Mouse (Mus musculus): Measurements from ENCODE around the gene Gm20816. TPM values are rescaled to one million over a fixed set of nuclear protein-coding genes. Genes with fewer than 3 reads are reported as not detected.
"Not testable (repeated sequence)": the region's sequence is repeated elsewhere in the genome, so short reads cannot be mapped to it uniquely, and the experiment has no call there.

Gene Gm20816
- not detected in 2 replicates for polyA plus RNA-seq (2015; fragmentation: Nextera tagmentation; extraction: Ambion mirVana)

GRCm38 (mm10) chrY:68537655-68538054 is at the start of gene Gm20816:
Gm20816 (plus strand) TSS chrY:68537955.
- H3K4me1 ChIP-seq; ATAC-seq (replicated peaks); H3K9me3 ChIP-seq; H3K27ac ChIP-seq; H3K27me3 ChIP-seq (replicated peaks); H3K4me3 ChIP-seq; H3K9ac ChIP-seq; H3K4me2 ChIP-seq; H3K36me3 ChIP-seq (replicated peaks): not testable (repeated sequence)
- no CpG with 5 or more reads among the region's 3 CpGs for WGBS

Other genes starting within 250 kb of the Gm20816 start
- gene Gm20937, start 243.1 kb upstream of the Gm20816 start, polyA plus RNA-seq (2015; fragmentation: Nextera tagmentation; extraction: Ambion mirVana): not detected in 2 replicates